Mouse (Mus musculus): ENCODE data around the gene Fdxacb1.

The Fdxacb1 gene

DNA sequence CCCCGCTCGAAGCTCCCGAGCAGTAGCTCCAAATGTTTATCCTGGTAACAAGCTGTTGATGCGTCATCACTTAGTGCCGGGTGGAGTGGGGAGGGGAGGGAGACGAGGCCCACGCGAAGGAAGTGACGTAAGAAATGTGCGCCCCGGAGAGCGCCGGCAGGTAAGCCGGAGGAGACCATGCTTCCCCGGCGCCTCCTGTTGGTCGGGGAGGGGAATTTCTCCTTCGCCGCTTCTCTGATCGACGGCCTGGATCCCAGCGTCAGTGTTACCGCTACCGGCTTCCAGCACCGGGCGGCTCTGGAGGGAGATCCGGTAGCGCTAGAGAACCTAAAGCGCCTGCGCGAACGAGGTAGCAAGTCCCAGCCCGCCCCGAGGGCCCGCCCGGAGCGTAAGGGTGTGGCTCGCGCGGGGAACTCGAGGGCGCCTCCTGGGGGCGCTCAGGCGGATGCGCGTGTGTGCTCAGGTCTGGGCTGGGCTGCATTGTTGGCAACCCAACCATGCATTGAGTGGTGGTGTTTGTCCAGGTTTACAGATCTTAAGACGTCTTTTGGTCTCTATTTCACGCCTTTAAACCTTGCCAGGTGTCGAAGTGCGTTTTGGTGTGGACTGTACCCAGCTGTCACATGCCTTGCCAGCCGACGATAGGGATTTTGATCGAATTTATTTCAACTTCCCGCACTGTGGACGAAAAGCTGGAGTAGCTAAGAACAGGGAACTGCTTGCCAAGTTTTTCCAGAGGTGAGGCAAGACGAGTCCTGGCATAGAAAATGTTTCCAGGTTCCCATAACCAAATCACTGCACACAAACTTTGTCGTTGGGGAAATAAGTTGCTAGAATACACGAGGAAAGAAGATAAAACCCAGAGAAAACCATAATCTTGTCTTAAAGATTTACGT is at the start of gene Fdxacb1:
TSS of gene Fdxacb1 (plus strand) at position 130 of the 896 bp plus-strand sequence.
- peak; percentile 94 for DNase-seq (ENCODE audit: low read depth, low spot score)

DNA sequence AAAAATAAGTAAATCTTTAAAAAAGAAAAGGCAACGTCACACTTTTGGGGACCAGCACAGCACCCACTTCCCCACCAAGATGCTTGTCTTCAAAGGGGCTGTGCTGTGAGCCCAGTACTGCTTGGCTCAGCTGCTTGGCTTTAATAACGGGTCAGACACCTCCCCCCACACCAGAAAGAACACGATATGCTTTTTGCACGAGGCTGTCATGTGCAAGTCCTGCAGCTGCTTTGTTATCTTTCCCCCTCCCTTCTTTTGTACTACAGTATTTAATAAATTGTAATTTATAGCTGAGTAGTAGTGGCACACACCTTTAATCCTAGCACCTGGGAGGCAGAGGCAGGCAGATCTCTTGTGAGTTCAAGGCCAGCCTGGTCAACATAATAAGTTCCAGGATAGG is 49.2 kb upstream of the Fdxacb1 start:
- DNase-seq (ENCODE audit: low read depth, low spot score) = no peak

DNA sequence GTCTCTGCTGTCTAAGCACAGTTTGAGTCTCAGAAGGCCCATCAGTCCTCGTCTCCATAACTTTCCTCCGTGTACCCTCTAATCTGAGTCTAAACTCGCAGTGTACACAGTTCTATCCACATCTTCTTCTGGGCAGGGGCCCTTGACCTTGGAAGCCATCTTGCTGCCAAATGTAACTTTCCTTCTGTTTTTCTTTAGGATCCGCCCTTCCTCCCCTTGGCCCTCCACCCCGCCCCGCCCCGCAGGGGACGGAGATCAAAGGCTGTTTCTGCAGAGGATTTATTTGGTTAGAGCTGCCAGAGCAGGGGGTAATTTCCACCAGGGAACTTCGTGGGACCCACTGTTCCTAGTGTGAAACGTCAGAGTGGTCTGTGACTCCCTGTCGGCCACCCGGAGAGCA is 47.0 kb upstream of the Fdxacb1 start:
- no peak for DNase-seq (ENCODE audit: low read depth, low spot score)

DNA sequence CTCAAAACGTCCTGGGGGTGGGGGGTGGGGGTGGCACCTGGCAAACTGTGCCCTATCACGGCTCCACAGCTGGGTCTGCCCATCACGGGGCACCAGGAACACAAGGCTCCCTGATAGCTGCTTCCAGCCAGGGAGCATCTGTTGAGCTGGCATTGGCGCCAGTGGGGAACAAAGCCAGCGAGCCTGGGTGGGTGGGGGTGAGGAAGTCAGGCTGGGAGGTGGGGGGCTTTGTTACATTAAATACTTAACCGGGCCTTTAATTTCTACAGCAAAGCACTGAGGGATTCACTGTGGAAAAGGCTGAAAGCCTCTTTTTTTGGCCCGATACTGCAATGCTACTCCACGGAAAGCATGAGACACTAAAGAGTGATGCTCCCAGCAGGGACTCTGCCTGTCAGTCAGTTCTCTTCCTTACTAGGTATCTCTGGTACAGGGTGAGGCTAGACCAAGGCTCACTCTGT is 45.6 kb upstream of the Fdxacb1 start:
- DNase-seq (ENCODE audit: low read depth, low spot score) = no peak

DNA sequence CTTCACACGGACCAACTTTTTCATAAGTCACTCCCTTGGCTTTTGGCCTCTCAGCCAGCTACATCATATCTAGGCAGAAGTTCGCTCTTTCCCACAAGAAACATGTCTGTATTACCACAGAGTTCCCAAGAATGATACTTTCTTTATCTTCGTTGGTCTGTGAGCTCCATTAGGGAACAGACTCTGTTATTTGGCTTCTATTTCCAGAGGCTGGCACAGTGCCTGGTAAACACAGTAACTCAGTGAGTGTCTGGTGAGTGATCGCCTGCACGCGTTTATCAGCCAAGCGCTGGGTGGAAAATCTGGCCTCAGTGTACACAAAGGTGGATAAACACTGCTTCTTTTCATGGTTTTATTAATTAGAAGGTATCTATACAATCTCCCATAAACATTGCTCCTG is 44.6 kb upstream of the Fdxacb1 start:
- no peak for DNase-seq (ENCODE audit: low read depth, low spot score)

DNA sequence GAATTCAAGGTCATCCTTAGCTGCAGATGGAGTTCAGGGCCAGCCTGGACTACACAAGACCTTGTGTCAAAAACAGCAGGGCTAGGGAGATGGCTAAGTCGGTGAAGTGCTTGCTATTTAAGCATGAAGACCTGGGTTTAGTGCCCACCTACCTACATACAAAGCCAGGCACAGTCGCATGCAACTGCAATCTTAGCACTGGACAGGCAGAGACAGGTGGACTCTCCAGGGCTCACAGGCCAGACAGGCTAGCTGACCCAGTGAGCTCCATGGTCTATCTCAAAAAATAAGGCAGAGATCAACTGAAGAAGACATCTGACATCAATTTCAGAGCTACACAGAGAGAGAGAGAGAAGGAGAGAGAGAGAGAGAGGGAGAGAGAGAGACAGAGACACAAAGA is 43.9 kb upstream of the Fdxacb1 start:
- DNase-seq (ENCODE audit: low read depth, low spot score) = no peak

DNA sequence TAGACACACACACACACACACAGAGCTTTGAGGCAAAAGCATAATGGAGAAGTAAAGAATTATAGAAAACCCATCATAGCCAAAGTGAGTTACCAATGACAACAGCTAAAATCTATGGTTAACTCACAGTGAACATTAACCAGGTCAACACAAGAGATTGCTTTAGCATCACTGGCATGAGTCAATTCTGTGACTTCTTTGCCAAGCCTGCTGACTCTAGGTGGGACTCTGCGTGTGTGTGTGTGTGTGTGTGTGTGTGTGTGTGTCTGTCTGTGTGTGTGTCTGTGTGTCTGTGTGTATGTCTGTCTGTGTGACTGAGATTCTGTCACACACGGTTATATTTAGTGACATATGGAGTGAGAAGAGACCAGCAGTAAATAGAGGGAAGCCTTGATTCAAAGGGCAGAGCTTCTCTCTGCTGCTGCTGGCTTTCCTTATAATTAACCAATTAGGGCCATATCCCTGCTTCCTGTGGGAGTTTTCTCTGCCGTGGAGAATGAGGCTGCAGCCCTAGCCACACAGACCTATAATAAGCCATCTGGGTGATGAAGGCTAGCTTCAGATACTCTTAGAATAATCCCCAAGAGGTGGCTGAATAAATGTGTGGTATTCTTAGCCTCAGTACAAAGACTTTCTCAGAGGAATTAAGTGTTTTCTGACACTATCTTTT is 43.2 kb upstream of the Fdxacb1 start:
- DNase-seq (ENCODE audit: low read depth, low spot score) = no peak

DNA sequence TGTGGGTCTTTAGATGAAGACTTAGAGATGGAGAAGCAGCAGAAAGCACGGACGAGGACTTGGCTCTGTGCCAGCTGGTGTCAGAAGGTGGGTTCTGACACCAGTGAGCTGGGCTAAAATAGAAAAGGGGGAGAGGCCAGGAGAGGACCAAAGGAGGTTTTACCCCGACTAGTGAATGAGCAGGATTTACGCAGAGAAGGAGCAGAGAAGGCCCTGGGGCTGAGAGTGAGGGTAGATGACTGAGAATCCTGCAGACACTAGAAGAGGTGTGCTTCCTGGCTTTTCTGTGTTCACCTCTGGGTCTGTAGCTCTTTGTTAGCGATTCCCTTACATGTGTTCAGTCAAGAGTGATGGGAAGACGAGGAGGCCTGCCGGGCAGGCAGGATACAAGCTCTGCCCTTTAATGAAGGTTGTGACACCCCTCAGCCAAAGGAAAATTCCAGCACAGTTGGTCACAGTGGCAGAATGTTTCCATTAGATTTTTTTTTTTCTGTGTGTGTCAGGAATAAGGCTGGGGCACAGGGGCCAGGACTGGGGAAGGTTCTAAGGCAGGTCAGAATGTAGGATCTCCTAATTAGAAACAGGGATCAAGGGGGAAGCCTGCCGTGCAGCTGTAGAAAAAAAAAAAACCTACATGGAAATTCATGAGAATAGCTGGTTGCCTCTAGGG is 42.0 kb upstream of the Fdxacb1 start:
- no peak for DNase-seq (ENCODE audit: low read depth, low spot score)

DNA sequence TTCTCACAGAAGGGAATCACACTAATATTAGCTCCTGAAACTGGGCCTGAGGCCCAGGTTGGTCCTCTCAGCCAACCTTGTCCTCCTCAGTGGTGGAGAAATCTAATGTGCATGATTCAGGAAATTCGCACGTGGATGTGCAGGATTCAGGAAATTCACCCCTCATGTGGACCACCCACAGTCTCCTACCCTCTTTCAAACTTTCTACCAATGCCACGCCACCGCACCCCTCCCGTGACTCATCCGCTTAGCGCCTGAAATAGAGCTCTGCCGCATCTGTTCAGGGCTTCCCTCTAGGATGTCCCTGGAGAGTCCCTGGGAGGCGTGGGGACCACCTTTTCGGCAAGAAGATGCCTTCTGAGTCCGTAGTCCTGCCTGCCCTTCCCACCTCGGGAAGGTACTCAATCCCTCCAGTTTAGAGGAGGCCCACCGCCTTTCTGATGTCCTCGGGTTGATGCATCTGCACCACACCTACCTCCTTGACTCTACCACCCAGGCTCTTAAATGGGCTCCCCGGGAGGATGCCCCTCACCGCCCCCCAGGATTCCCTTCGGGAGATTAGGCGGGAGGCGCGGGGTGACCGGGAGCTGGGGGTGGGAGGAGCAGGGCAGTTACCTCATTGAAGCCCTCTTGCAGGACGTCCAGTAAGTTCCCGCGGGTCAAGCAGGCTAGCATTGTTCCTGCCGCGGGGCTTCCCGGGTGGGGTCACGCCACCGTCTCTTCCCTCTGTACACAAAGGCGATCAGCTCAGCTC is 40.7 kb upstream of the Fdxacb1 start:
- DNase-seq (ENCODE audit: low read depth, low spot score) = no peak

DNA sequence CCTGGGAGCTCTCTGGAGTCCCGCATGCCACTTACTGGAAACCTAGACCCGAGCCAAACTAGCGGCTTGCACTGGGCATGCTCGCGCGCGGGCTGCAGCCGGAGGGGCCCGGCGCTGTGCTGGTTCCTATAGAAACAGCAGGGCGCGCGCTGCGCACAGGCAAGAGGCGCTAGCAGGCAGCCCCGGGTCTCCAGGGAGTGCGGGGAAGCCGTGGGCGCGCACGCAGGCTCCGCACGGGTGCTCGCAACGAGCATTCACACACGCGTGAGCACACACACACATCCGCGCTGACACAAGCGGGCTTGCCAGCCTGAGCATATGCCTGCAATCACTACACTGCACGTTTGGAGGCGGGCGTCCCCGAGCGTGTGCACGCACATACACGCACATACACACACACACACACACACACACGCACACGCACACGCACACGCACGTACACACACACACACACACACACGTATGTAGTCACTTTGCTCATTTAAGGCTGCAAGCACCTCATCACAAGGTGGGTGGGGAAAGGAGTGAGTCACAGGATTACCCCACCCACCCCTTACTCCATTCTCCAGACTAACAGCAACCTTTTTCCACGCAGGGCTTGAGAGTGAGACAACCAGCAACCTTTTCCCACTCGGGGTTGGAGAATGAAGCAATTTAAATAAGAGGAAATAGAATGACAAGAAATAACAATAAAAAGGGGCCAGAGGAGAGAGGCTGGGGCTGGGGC is 39.9 kb upstream of the Fdxacb1 start:
- peak; percentile 64 for DNase-seq (ENCODE audit: low read depth, low spot score)

DNA sequence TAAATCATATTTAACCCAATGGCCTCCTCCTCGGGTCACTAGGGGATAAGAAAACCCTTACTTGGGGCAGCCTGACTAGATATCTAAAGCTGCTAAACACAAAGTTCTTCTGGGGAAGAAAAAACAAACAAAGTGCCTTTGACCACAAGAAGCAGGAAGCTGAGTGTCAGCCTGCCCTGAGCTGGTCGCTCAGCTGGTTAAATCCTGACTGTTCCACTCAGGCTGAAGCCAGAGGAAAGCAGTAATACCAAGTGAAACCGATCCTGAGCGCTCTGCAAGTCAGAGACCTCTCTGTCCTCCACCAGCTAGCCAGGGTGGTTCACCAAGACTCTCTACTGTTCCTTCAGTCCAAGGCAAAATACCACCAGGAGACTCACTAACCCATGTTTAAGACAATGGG is 38.4 kb upstream of the Fdxacb1 start:
- no peak for DNase-seq (ENCODE audit: low read depth, low spot score)

DNA sequence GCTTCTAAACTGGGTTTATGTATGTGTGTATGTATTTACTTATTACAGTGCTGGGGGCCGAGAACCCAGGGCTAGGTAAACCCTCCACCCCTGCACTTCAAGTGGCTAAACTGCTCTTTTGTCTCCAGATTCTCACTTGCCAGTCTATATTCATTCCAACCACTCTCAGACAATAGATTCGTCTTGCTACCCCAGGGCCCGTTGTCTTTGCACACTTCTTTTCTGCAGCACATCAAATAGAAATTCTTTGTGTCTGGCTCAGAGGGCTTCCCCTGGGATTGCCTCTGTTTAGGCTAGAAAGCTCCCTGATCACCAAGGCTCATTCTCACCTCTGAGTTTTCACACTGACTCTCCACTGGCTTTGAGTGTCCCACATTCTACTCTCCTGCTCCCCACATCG is 35.5 kb upstream of the Fdxacb1 start:
- DNase-seq (ENCODE audit: low read depth, low spot score) = no peak

DNA sequence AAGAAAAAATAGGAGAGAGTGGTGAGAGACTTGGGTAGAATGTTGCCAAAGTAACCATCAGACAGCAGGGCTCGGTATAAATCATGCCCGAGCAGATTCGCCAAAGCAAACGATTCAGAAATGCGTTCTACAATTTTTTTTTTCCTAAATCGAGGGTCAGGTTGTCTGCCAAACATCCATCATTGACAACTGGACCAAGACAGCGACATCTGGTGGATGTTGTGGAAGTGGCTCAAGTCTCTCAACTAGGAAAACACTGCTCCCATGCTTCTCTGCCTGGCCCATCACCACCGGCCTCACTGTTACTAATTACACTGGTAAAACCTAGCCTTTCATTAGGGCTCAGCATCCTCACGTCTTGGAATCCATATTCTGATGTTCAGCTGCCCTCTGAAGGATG is 33.0 kb upstream of the Fdxacb1 start:
- DNase-seq (ENCODE audit: low read depth, low spot score) = no peak

DNA sequence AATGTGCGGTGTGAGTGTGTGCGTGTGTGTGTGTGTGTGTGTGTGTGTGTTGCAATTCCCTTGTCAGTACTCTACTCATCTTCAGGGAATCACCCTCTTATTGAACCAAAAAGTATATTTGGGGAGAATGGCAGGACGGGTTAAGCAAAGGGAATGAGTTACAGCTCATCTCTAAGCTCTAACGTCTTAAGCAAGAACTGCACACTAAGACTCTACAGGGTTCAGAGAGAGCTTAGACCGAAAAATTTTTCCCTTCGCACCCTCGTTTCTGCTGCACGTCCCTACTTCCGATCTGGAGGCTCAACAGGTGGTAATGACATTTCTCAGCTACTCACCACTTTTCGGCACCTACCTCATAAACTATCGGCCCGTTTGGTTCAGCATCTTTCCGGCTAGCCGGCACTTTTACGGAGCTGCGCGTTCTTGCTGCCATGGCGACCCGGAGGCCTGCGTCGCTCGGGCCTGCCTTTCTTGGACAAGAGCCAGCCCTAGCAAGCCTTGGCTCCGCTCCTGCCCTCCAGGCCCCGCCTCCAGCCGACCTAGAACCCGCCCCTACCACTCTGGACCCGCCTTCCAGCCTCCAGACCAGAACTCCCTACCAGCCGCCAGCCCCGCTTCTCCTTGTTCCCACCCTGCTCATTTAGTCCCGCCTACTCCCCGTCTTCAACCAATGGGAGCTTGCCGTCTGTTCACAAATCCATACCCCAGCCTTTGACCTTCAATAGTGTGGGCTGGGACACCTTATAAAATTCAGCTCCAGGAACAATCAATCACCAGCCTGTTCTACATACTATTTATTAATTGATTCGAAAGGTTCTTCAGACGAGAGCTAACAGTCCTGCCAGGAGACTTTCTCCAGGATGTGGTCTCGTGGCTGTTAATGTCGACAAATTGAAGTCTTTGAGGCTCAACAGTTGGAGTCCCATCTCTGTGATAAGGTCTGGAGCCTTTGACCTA is 28.8 kb upstream of the Fdxacb1 start, which contains the start of gene Dixdc1:
TSS of gene Dixdc1 (minus strand) at position 604 of the 957 bp plus-strand sequence.
- DNase-seq (ENCODE audit: low read depth, low spot score) = peak; percentile 90

DNA sequence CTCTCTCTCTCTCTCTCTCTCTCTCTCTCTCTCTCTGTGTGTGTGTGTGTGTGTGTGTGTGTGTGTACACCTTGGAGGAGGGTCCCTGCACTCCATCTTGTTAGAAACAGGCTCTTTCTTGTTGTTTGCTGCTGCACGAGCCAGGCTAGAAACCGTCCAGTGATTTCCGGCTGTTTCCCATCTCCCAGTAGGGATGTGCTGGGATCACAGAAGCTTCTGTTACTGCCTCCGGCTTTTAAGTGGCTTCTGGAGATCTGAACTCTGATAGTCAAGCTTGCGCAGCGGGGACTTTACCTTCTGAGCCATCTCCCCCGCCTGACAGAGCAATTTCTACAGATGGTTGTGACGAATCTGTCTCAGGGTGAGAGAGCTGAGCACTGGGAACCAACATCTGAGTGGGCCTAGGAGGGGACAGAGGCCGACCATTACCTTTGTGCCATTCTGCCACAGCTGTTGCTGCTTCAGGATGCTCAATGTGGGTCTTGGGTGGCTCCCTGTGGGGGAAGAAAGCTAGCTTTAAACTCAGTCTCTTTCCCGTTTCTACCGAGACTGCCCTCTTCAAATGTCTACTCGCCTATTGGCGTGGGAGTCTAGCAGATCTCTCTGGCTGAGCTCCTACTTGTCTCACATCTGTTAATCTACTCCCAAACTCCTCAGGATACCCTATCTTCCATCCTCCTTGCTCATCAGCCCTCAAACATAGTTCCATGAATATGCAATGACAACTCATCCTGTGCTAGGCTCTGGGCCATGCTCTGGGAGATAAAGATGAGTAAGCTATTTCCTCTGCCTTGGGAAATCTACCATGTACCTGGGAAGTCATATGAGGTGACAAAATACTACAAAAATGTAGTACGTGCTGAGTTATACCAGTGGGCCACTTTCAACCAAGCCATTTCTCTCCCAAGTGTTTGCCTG is 26.9 kb upstream of the Fdxacb1 start:
- DNase-seq (ENCODE audit: low read depth, low spot score) = no peak

DNA sequence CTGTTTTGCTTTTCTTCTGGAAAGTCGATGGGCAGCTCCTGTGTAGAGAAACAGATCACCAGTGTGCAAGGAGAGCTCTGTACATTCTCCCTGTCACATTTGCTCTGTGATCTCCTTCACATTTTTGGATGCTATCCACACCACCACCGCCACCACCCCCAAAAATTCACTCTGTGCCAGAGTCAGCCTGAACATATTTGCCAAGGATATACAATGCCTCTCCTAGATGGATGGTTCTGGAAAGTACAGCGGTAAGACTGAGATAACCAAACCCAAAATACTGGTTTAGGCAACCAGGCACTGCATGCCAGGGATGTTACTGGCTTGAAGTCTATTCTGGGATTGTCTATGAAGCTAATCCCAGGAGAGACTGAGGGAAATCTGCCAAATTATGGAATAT is 25.8 kb upstream of the Fdxacb1 start:
- no peak for DNase-seq (ENCODE audit: low read depth, low spot score)

DNA sequence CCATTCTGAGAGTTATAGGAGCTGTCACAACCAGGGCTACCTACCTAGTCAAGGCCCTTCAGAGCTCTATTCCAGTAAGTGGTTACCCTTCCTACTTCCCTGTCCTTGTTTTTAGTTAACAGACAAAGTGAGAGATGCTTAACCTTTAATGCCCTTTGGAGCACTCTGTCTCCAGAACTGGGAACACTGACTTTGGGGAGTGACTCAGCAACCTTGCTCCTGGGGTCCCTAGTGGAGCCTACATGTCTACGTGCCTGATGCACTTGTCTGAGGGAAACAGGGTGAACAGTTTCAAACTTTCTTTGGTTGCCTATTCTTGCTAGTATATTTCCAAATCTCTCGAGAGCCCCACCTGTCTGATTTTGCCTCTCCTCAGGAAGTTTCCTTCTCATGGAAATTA is 25.3 kb upstream of the Fdxacb1 start:
- DNase-seq (ENCODE audit: low read depth, low spot score) = no peak

DNA sequence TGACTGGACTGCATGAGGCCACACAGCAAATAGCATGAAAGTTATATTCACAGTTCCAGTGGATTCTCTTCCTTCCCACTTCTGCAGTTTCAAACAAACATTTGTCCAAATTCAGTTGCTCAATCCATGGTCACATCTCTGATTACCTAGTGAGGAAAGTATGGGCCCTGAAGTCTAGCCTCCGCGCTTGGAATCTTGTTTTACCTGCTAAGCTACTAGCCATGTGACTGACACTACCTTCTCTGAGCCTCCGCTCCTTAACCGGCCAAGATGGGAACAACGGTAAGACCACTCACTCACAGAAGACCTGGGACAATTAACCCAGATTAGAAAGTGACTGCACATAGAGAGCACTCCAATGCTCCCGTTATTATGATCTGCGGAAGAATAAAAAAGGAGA is 22.2 kb upstream of the Fdxacb1 start:
- DNase-seq (ENCODE audit: low read depth, low spot score) = no peak

DNA sequence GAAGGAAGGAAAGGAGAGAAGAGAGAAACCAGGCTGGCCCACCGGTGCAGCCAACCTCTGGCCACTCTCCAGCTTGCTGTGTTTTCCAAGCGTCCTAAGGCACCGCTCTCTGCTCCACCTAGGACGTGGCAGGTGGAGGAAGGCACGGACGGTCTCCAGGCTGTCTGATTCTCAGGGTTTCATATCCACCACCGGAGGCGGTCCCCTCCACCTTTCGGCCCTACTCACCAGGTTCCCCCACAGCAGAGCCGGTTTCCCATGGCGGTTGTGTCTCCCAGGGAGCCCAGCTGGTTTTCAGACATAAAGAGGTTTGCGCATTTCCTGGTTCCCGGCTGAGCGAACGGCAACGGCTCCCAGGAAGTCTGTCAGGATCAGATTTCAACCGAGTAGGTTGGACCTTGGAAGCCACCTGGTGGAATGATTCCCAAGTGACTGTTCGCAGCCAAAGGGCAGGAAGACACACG is 21.8 kb upstream of the Fdxacb1 start, which contains the start of gene 2310030G06Rik:
TSS of gene 2310030G06Rik (minus strand) at position 323 of the 464 bp plus-strand sequence.
- DNase-seq (ENCODE audit: low read depth, low spot score) = peak; percentile 52

All from WW6 (cell line).